Mouse (Mus musculus): ENCODE data around the gene Plcb1. TPM values are rescaled to one million over a fixed set of nuclear protein-coding genes. Genes with fewer than 3 reads are reported as not detected.

The Plcb1 gene
- polyA plus RNA-seq, 1 experiment from 2014 or later: 7.0 TPM

DNA sequence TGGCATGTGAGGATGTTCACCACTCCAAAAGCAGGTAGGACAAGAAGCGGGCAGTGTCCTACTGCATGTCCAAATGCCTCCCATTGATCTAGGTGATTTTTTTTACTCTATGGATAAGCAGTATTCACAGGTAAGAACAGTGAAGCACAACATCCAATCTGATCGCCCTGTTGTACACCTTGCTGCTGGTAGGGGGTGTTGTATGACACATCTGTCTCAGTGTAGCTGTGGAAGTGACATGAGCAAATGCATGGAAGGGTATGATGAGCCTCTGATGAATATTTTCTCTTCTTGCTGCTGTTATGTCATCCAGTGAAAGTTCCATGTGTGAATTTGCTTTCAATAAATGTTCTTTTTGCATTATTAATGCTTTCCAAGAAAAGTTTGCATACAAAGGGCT lies 115.7 kb downstream of the Plcb1 start:
- DNase-seq (ENCODE audit: low spot score) (no peak), ATAC-seq (replicated peaks; ENCODE audit: insufficient number of reproducible peaks, low FRiP score, low TSS enrichment, low read depth) (no peak)
- Histone ChIP-seq H3K9me3 (replicated peaks; ENCODE audit: control insufficient read depth, low read length) (no peaks in the 10 kb centered on the region), H3K27ac (replicated peaks; ENCODE audit: low read depth, low read length) (no peak overlapping the region), H3K9ac (replicated peaks; ENCODE audit: low read length) (no peak overlapping the region), H3K36me3 (replicated peaks; ENCODE audit: control insufficient read depth, insufficient read depth, low read depth, low read length) (no peaks in the 10 kb centered on the region), H3K27me3 (ENCODE audit: control insufficient read depth, insufficient read depth, low read length) (no peaks in the 10 kb centered on the region), H3K4me3 (ENCODE audit: low read depth, low read length) (no peak overlapping the region), H3K4me2 (ENCODE audit: low read depth, low read length) (no peak overlapping the region), H3K4me1 (ENCODE audit: control insufficient read depth, insufficient read depth, low read length) (no peaks in the 10 kb centered on the region)
- WGBS: 85% methylated on average over 2 of the region's 2 CpGs

DNA sequence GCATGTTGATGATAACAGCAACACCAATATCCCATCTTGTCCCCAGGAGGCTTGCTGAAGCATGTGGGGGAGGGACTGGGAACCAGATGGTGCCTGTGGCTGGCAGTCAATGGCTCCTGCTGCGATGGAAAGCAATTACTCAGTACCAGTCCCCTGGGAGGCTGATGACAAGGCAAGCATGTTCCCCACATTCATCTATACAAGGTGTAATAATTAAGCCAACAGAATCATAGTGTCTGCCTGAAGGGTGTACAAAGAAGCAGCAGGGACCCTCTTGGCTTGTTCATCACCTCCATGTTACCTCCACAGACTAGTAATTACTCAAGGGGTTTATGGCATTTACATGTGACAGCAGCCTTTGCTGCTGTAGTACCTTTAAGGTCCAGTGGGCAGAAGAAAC lies 125.0 kb downstream of the Plcb1 start:
- H3K4me1 ChIP-seq (ENCODE audit: control insufficient read depth, insufficient read depth, low read length): no peaks in the 10 kb centered on the region
- ATAC-seq (replicated peaks; ENCODE audit: insufficient number of reproducible peaks, low FRiP score, low TSS enrichment, low read depth) (peak; percentile 82; the same call in 1 of the 2 replicates), DNase-seq (ENCODE audit: low spot score) (no peak)
- H3K36me3 ChIP-seq (replicated peaks; ENCODE audit: control insufficient read depth, insufficient read depth, low read depth, low read length): no peaks in the 10 kb centered on the region
- H3K4me3 ChIP-seq (ENCODE audit: low read depth, low read length): no peak overlapping the region
- no peak overlapping the region for H3K27ac ChIP-seq (replicated peaks; ENCODE audit: low read depth, low read length)
- H3K9ac ChIP-seq (replicated peaks; ENCODE audit: low read length): no peak overlapping the region
- no peak overlapping the region for H3K4me2 ChIP-seq (ENCODE audit: low read depth, low read length)
- 27% methylated on average over 1 of the region's 1 CpGs for WGBS
- no peaks in the 10 kb centered on the region for H3K27me3 ChIP-seq (ENCODE audit: control insufficient read depth, insufficient read depth, low read length)
- H3K9me3 ChIP-seq (replicated peaks; ENCODE audit: control insufficient read depth, low read length): no peaks in the 10 kb centered on the region

DNA sequence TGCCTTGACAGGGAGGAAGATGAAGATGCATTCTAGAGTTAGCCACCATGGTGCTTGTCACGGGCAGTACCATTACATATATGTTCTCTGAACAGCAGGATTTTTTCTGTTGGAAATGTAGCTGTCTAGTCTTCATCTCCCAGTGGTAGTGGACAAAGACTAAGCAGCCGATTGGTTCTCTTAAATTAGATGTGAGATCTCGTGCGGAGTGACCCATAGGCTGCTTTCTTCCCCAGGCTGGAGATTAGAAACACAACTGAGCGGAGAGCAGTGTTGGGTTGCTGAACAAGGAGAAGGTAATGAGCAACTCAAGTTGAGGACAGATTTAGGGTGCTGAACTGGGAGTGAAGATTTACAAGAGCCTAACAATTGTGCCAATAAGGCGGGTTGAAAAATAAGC lies 125.5 kb downstream of the Plcb1 start:
- H3K27me3 ChIP-seq (ENCODE audit: control insufficient read depth, insufficient read depth, low read length): no peaks in the 10 kb centered on the region
- H3K36me3 ChIP-seq (replicated peaks; ENCODE audit: control insufficient read depth, insufficient read depth, low read depth, low read length): no peaks in the 10 kb centered on the region
- no peaks in the 10 kb centered on the region for H3K4me1 ChIP-seq (ENCODE audit: control insufficient read depth, insufficient read depth, low read length)
- no peak overlapping the region for H3K9ac ChIP-seq (replicated peaks; ENCODE audit: low read length)
- H3K27ac ChIP-seq (replicated peaks; ENCODE audit: low read depth, low read length): no peak overlapping the region
- H3K9me3 ChIP-seq (replicated peaks; ENCODE audit: control insufficient read depth, low read length): no peaks in the 10 kb centered on the region
- ATAC-seq (replicated peaks; ENCODE audit: insufficient number of reproducible peaks, low FRiP score, low TSS enrichment, low read depth) (no peak), DNase-seq (ENCODE audit: low spot score) (no peak)
- no peak overlapping the region for H3K4me3 ChIP-seq (ENCODE audit: low read depth, low read length)
- no peak overlapping the region for H3K4me2 ChIP-seq (ENCODE audit: low read depth, low read length)
- WGBS: 84% methylated on average over 6 of the region's 6 CpGs

DNA sequence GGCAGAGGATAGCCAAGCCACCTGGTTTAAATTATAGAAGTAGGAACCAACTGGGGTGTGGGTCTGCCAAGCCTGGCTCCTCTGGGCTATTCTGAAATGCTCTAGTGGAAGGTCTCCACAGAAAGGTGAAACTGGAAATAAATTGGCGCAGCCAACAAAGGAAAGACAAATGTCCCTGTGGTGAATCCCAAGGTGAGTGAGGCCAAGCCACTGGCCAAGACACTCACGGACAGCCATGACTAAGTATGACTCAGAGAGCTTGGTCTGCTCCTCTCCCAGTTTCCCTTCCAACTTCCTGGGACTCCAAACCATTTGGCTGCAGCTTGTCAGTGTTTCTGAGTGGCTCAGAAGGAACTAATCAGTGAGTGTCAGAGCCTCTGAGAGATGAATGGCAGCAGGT lies 126.7 kb downstream of the Plcb1 start:
- H3K27me3 ChIP-seq (ENCODE audit: control insufficient read depth, insufficient read depth, low read length): no peaks in the 10 kb centered on the region
- no peak for ATAC-seq (replicated peaks; ENCODE audit: insufficient number of reproducible peaks, low FRiP score, low TSS enrichment, low read depth)
- no peak overlapping the region for H3K9ac ChIP-seq (replicated peaks; ENCODE audit: low read length)
- no peaks in the 10 kb centered on the region for H3K9me3 ChIP-seq (replicated peaks; ENCODE audit: control insufficient read depth, low read length)
- no peak overlapping the region for H3K27ac ChIP-seq (replicated peaks; ENCODE audit: low read depth, low read length)
- H3K4me1 ChIP-seq (ENCODE audit: control insufficient read depth, insufficient read depth, low read length): no peaks in the 10 kb centered on the region
- no peaks in the 10 kb centered on the region for H3K36me3 ChIP-seq (replicated peaks; ENCODE audit: control insufficient read depth, insufficient read depth, low read depth, low read length)
- H3K4me3 ChIP-seq (ENCODE audit: low read depth, low read length): no peak overlapping the region
- no peak for DNase-seq (ENCODE audit: low spot score)
- 78% methylated on average over 2 of the region's 2 CpGs for WGBS
- no peak overlapping the region for H3K4me2 ChIP-seq (ENCODE audit: low read depth, low read length)

DNA sequence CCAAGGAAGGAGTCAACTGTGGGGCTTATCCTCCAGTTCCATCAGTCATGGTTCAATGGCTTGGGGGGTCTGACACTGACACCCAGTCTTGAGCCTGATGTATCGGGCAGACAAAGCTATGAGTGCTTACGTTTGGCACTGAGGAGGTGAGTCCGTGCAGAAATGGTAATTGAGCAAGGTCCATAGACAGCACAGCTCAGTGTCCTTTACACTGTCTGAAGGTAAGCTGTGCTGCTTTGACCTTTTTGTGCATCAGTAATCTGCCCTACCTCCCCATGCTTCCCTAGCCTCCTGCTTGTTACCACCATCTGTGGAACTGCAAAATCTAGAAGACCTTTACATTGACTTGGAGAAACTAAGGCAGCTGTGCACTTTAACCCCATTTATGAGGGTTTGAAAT lies 127.7 kb downstream of the Plcb1 start:
- Histone ChIP-seq H3K36me3 (replicated peaks; ENCODE audit: control insufficient read depth, insufficient read depth, low read depth, low read length) (no peaks in the 10 kb centered on the region), H3K9ac (replicated peaks; ENCODE audit: low read length) (no peak overlapping the region), H3K4me3 (ENCODE audit: low read depth, low read length) (no peak overlapping the region), H3K27me3 (ENCODE audit: control insufficient read depth, insufficient read depth, low read length) (no peaks in the 10 kb centered on the region), H3K27ac (replicated peaks; ENCODE audit: low read depth, low read length) (no peak overlapping the region), H3K4me2 (ENCODE audit: low read depth, low read length) (no peak overlapping the region), H3K4me1 (ENCODE audit: control insufficient read depth, insufficient read depth, low read length) (no peaks in the 10 kb centered on the region), H3K9me3 (replicated peaks; ENCODE audit: control insufficient read depth, low read length) (no peaks in the 10 kb centered on the region)
- ATAC-seq (replicated peaks; ENCODE audit: insufficient number of reproducible peaks, low FRiP score, low TSS enrichment, low read depth) (no peak), DNase-seq (ENCODE audit: low spot score) (no peak)
- 84% methylated on average over 3 of the region's 3 CpGs for WGBS

DNA sequence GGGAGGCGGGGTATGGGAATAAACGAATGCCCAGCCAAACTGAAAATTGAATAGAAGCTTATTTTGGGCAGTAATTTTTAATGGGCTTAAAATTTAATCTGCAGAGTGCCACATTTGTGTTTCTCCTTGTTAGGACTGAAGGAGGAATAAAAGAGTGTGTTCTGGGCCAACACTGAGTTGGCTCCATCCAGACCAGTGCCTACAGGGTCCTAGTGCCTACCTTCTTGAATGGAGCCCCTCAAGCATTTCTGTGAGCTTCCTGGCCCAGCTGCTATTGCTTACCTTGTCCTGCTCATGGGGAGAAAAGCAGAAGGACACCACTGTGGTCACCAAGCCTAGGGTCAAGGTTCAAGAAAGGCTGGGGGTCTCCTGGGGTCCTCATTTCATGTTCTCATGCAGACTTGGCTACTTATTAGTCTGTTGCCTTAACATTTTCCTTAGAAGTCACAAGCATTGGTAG lies 128.3 kb downstream of the Plcb1 start:
- WGBS: 94% methylated on average over 2 of the region's 2 CpGs
- no peak for ATAC-seq (replicated peaks; ENCODE audit: insufficient number of reproducible peaks, low FRiP score, low TSS enrichment, low read depth)

DNA sequence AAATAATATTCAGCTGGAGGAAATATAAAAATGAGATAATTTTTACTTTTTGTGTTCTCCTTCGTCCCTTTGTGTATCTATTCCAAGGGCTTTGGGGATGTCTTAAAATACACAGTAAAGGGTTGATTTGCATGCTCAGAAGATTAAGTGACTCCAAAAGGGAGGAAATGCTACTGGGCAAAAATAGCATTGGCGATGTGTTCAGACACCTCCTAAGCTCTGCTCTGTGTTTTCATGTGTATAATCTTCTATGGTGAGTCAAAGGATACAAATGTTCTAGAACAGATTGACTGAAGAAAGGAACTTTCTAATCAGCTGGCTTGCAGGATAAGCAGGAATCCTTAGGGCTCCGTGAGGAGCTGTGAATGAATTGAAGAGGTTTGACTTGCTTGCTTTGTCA lies 129.2 kb downstream of the Plcb1 start:
- H3K36me3 ChIP-seq (replicated peaks; ENCODE audit: control insufficient read depth, insufficient read depth, low read depth, low read length): no peaks in the 10 kb centered on the region
- H3K4me3 ChIP-seq (ENCODE audit: low read depth, low read length): no peak overlapping the region
- H3K27me3 ChIP-seq (ENCODE audit: control insufficient read depth, insufficient read depth, low read length): no peaks in the 10 kb centered on the region
- H3K4me1 ChIP-seq (ENCODE audit: control insufficient read depth, insufficient read depth, low read length): no peaks in the 10 kb centered on the region
- no peak for DNase-seq (ENCODE audit: low spot score)
- H3K4me2 ChIP-seq (ENCODE audit: low read depth, low read length): no peak overlapping the region
- H3K27ac ChIP-seq (replicated peaks; ENCODE audit: low read depth, low read length): no peak overlapping the region
- H3K9ac ChIP-seq (replicated peaks; ENCODE audit: low read length): no peak overlapping the region
- H3K9me3 ChIP-seq (replicated peaks; ENCODE audit: control insufficient read depth, low read length): no peaks in the 10 kb centered on the region
- WGBS: 92% methylated on average over 3 of the region's 3 CpGs
- ATAC-seq (replicated peaks; ENCODE audit: insufficient number of reproducible peaks, low FRiP score, low TSS enrichment, low read depth): no peak

More for the DNA sequence above, 128.3 kb downstream of the Plcb1 start:
- no peak for DNase-seq (ENCODE audit: low spot score)
- Histone ChIP-seq H3K9ac (replicated peaks; ENCODE audit: low read length) (no peak overlapping the region), H3K4me2 (ENCODE audit: low read depth, low read length) (no peak overlapping the region), H3K4me3 (ENCODE audit: low read depth, low read length) (no peak overlapping the region), H3K27ac (replicated peaks; ENCODE audit: low read depth, low read length) (no peak overlapping the region), H3K9me3 (replicated peaks; ENCODE audit: control insufficient read depth, low read length) (no peaks in the 10 kb centered on the region), H3K27me3 (ENCODE audit: control insufficient read depth, insufficient read depth, low read length) (no peaks in the 10 kb centered on the region), H3K4me1 (ENCODE audit: control insufficient read depth, insufficient read depth, low read length) (no peaks in the 10 kb centered on the region), H3K36me3 (replicated peaks; ENCODE audit: control insufficient read depth, insufficient read depth, low read depth, low read length) (no peaks in the 10 kb centered on the region)

DNA sequence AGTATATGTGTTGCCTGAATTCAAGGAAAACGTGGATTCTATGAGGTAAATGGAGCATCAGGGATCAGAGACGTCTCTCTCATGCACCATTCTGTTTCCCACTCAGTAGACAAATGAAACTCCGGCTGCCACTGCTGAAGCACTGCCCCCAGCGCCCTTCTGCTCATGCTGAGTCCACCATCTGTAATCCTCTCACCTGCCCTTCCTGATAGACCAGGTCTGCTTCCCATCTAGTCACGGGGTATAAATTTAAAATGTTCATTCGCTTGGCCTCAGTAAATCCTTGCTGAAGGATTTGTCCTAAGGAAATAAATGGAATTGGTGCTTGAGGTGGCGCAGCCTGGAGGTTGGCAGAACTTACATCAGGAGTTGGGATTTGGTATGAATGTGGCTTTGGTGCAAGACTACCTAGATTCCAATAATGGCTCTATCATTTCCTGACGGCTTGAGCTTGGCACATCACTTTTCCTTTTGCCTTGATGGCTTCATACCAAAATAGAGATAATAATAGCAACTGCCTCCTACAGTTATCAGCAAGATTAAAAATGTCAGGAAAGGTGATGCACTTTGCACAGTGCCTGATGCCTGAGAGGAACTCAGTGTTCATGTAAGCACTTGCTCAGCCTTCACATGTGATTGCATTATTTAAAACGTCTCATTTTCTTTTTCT lies 134.9 kb downstream of the Plcb1 start:
- H3K4me1 ChIP-seq (ENCODE audit: control insufficient read depth, insufficient read depth, low read length): no peaks in the 10 kb centered on the region
- no peak overlapping the region for H3K4me2 ChIP-seq (ENCODE audit: low read depth, low read length)
- DNase-seq (ENCODE audit: low spot score) (no peak), ATAC-seq (replicated peaks; ENCODE audit: insufficient number of reproducible peaks, low FRiP score, low TSS enrichment, low read depth) (no peak)
- no peaks in the 10 kb centered on the region for H3K27me3 ChIP-seq (ENCODE audit: control insufficient read depth, insufficient read depth, low read length)
- no peaks in the 10 kb centered on the region for H3K36me3 ChIP-seq (replicated peaks; ENCODE audit: control insufficient read depth, insufficient read depth, low read depth, low read length)
- WGBS: 86% methylated on average over 9 of the region's 9 CpGs
- H3K9me3 ChIP-seq (replicated peaks; ENCODE audit: control insufficient read depth, low read length): no peaks in the 10 kb centered on the region
- H3K9ac ChIP-seq (replicated peaks; ENCODE audit: low read length): no peak overlapping the region
- no peak overlapping the region for H3K4me3 ChIP-seq (ENCODE audit: low read depth, low read length)
- H3K27ac ChIP-seq (replicated peaks; ENCODE audit: low read depth, low read length): no peak overlapping the region
